Mouse (Mus musculus): ENCODE data around the gene Kank1.

Kank1 gene

GRCm38 (mm10) chr19:25366620-25367019 is 129.8 kb downstream of the Kank1 start:
- no peak for DNase-seq (ENCODE audit: low spot score)

DNA sequence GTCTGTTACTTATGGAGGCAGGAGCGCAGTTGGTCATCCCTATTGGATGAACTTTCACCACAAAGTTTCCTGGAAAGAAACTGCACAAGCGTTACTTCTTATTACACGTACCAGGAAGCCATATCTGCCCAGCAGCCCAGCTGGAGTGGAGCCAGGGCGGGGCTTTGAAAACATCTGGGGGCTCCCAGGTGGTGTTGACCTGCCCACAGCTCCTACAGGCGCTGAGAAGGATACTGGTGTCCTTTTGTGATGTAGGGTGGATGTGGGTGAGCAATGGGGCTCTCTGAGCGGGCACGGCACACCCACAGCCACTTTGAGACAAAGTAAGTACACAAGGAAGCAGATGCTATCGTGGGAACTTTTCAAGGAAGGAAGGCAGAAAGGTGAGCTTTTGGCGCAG is 133.7 kb downstream of the Kank1 start:
- DNase-seq (ENCODE audit: low spot score), result no peak

DNA sequence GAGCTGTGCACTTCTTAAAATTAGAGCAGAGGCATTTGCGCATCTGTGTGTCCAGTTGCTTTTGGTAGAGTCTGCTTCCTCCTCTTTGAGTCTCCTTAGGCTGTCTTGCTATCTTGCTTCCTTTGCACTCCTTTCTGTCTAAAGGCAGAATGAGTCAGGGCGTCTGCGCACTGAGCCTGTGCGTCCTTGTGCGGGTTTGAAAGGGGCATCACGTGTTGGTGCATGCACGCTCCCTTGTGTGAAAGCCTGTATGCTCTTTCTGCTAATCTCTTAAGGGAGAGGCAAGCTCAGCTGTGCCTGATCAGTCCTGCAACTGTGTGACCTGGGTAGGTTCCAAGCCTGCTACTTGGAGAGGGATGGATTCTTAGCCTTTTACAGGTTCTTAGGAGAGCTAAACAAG is 136.0 kb downstream of the Kank1 start:
- no peak for DNase-seq (ENCODE audit: low spot score)

DNA sequence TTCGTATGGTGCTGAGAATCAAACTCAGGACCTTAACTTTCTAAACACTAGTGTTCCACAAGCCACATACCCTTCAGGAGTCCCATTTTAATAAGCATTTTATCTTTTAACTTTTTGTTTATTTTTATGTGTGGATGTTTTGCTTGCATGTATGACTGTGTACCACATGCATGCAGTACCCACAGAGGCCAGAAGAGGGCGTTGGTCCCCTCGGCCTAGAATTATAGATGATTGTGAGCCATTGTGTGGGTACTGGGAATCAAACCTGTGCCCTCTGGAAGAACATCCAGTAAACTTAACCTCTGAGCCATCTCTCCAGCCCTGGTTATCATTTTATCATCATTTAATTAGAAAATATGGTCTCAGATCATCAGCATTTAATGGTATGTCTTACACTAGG is 136.8 kb downstream of the Kank1 start:
- DNase-seq (ENCODE audit: low spot score), result no peak

DNA sequence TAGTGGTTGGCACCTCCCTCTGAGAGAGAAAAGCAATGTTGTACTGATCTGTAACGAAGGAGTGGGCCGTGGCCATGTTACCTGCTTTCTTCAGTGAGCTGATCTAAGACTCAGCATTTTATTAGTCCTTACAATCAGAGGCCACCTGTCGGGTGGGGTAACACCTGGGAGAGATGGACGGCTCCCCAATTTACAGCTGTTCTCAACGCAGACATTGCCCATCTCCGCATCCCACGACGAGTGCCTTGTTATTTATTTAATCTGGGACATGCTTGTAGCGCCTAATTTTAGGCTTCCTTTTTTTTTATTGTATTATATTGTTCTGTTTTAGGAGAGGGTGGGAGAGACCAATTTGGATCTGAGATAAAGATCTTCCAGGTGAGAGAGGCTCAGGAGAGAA is 137.4 kb downstream of the Kank1 start:
- DNase-seq (ENCODE audit: low spot score), result no peak

DNA sequence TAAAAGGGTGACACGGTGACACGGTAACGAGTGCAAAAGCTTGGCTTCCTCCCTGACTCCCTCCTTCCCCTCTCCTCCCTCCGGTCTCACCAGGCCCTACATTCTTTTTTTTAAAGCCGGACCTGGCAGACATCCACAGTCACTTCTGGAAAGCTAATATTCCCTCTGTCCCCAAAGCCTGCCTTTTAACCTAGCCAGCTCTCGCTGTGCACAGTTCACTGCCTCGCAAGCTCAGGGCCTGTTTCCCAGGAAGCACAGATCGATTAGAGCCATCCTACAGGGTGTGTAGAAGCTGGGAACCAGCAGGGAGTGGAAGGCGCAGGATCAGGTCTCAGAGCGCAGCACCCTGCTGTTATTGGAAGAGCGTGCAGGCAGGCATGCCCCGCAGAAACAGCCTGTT is 138.2 kb downstream of the Kank1 start:
- peak; percentile 39 for DNase-seq (ENCODE audit: low spot score)

DNA sequence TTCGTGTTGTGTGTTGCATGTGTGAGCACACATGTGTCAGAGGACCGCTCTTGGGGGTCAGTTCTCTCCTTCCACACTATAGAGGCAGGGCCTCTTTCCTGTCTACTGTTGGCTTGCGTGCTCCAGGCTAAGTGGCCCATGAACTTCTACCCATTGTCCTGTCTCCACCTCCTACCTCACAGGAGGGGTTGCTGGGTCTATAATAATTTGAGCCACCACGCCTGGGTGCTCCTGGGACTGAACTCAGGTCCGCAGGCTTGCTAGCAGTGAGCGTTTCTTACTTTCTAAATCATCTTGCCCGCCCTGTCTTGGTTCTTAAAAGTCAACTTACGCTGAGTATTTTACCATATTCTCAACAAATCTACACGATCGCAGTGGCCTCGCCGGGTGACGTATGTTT is 140.1 kb downstream of the Kank1 start:
- DNase-seq (ENCODE audit: low spot score), result no peak

DNA sequence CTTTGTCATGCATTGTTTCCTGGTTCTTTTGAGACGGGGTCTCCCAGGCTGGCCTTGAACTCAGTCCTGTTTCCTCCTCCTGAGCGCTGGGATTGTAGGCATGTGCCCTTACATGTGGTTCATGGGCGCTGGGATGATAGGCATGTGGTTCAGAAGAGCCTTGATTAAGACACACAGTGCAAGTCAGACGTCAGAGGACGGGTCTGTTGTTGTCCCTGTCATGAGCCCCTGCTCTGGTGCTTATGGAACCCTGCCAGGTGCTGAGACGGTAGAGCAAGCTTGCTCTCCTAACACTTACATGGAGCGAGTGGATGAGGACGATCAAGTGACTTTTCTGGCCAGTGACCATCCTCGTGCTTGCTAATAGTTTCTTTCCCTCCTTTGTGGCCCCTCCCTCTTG is 143.9 kb downstream of the Kank1 start:
- no peak for DNase-seq (ENCODE audit: low spot score)

GRCm38 (mm10) chr19:25381972-25382371 is 145.2 kb downstream of the Kank1 start:
- peak; percentile 41 for DNase-seq (ENCODE audit: low spot score)

DNA sequence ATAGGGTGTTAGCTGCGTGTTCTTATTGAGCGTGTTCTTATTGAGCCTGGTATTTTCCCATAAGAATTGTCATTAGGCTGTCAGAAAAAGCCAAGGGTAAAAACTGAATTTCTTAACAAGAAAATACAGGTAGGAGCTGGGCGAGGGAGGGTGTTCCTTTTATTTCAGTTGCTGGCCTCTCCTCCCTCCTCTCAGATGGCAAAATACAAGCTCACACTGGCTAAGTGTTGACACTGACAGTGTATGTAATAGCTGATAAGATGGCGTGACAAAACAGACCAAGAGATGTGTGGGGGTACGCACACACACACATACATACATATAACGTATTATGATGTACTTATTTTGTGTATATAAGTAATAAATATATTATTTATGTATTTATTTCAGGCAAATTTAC is 145.7 kb downstream of the Kank1 start:
- no peak for DNase-seq (ENCODE audit: low spot score)

DNA sequence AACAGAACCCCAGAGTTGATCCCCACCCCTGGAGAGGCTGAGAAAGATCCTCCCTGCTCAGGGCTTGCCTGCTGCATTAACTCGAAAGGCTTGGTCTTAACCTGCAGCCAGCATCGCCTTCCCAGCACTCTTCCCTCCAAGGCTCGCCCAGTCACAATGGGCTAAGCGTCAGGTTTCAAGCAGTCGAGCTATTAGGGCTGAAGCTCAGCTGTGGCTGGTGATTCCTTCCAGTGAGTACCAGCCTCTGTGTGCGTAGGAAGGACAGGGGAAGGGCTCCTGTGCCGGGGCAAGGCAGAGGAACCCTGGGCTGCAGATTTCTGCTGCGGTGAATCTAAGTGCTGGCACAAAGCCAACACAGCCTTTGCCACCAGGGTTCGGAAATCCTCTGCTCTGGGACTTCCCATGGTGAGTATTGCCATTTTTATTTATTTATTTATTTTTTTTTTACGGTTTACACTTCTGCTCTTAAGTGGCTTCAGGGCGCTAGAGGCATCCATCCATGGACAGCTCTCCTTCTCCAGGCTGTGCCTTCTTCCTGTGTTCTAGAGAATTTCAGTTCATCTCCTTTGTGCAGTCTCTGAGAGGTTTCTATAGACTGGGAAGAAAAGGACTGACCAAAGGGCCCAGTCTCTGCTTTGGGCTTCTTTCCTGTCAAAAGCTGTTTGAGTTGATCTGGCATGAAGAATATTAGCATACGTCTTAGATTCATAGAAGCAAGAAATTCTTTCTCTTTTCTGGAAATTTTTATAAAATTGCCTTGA is 146.8 kb downstream of the Kank1 start:
- DNase-seq (ENCODE audit: low spot score), result peak; percentile 91

DNA sequence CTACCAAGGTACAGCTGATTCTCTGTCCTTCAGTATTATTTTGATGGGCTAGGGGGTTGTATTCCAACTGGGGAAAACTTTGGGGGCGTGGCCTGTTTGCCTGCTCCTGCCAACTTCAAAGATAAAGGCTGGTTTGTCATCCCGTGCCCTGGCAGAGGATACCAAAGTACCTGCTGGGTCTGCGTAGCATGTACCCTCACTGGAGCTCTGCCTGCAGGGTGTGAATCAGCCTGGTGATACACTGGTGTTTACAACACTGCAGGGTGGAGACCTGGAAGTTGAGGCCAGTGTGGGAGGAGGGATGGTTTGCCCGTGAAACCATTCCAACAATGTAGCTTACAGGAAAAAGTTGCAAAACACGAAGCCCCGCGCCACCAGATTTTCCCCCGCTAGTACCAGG is 149.2 kb downstream of the Kank1 start:
- DNase-seq (ENCODE audit: low spot score), result no peak

DNA sequence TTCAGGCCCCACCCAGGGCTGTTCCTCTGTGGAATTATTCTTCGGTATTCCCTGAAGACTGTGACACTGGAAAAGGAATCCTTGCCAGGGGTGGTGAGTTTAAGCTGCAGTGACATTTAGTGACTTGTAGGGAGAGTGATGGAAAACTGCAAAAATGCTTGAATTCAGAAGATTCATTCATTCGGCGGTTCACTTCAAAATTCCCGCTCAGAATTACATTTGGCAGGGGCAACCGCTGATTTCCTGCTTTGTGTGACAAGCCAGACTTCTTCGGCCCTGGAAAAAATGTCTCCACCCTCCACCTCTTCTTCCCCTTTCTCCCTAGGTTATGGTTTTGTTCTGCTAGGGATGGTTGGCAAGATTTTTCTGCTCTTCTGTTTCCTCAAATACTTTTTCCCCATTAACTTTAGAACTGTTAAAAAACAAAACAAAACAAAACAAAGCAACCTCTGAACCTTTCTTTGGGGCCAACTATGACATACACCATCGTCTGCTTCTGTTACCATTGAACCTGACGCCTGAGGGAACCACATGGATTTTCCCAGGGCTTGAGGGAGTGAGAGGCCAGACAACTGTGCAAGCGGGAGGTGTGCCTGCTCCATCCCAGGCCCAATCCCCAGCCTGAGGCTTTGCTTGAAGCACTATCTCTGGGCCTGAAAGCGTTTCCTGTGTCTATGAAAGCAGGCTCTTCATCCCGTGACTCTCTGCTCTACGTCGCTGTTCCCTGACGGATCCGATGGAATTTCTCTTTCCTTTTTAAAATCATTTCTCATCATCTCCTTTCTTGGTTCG is 150.1 kb downstream of the Kank1 start:
- DNase-seq (ENCODE audit: low spot score), result no peak

- DNase-seq (ENCODE audit: low spot score), result no peak
Measured at GRCm38 (mm10) chr19:25387902-25388301, 151.1 kb downstream of the Kank1 start.

DNA sequence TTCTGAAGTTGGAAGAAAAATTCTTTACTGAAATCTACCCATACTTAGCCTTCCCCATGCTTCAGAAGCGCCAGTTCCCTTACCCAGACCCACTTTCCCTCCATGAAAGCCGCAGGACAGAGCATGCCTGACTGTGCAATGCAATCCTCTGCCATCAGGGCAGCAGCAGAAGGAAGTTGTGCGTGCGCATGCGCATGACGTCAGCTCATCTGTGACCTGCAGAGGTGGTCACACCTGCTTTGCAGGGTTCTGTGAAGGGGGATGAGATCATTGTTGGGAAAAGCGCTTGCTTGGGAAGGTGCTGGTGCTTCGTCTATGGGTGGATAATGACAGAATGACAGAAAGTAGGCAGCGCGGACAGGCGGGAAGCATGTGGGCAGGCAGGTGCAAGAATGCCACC is 155.4 kb downstream of the Kank1 start:
- DNase-seq (ENCODE audit: low spot score), result no peak

- DNase-seq (ENCODE audit: low spot score), result peak; percentile 54
Measured at GRCm38 (mm10) chr19:25395035-25395434, 158.3 kb downstream of the Kank1 start.

- DNase-seq (ENCODE audit: low spot score), result no peak
Measured at GRCm38 (mm10) chr19:25396709-25397266, 160.0 kb downstream of the Kank1 start.

- DNase-seq (ENCODE audit: low spot score), result peak; percentile 60
Measured at GRCm38 (mm10) chr19:25399511-25400211, 162.9 kb downstream of the Kank1 start.

DNA sequence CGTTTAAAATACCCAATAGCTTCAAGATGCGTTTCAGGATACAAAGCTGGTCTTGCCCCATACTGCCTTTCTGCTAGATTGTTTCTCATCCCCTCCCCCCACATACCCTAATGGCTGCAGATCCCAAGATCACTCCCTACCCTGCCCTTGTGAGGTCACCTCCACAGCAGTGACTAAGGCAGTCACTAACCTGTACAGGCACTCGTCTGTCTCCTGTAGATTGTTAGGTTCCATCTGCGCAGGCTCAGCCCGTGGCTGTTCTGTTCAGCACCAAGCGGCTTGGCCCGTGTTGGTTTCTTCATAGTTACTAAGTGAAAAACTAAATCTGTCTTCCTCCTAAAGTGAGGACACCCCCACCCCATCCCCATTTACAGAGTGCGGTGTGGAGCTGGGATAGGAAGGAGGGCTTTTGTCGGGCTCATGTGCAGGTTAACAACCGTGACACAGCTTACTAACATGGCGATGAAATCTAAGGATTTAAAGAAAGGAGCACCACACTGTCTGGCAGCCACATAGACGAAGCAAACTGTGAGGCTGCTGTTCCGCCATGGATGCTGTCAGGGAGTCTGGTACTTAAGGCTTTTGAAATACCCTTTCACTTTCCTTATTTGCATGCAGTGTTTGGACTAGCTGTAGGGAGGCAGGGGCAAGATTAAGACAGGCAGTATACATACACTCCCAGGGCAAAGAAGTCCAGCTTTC is 163.6 kb downstream of the Kank1 start:
- peak; percentile 36 for DNase-seq (ENCODE audit: low spot score)

DNA sequence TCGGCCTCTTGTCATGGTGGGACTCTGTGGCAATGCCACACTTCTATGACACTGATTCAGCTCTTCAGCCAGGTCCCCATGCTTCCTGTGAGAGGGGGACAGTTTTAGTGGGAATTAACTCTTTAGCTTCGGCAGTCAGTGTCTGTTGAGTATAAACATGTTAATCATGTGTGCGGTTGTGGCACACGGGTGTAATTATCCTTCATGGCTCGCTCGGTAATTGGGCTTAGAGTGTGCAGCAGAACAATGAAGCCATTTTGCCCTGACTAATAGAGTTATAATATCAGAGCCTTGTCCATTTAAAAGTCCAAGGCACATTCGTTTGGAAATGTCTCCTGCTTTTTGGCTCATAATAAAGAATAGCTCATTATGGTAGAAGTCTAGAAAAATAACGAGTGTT is 164.7 kb downstream of the Kank1 start:
- DNase-seq (ENCODE audit: low spot score), result no peak

- no peak for DNase-seq (ENCODE audit: low spot score)
Measured at GRCm38 (mm10) chr19:25404163-25404562, 167.4 kb downstream of the Kank1 start.

- DNase-seq (ENCODE audit: low spot score), result no peak
Measured at GRCm38 (mm10) chr19:25405987-25406386, 169.2 kb downstream of the Kank1 start.

All from embryo, embryonic 10 days (tissue).